Mouse (Mus musculus) cerebellum, postnatal 14 days (tissue): ENCODE data around the gene Lamc1.

Source experiments
- DNase-seq, 2 experiments: peaks; one replicate each; pipeline ENCODE4 v3.0.0; 2021; ENCODE audit warnings: mixed read lengths in 2 of 2

Lamc1 gene

DNA sequence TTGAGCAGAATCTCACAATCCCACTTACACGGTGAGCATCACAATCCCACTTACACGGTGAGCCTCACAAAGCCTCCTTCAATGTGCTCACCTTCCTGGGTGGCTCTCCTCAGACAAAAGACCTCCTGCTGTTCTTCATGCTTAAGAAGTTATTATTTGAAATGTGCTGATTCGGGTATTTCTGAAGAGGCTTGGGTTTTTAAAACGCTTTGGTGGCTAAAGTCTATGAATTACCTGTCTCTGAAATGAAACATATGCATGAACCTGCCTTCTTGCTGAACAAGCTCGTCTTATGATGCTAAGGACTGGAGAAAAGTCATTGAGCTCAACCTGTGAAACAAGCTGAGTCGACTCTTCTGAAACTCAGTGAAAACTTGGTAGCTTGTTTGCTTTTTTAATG is 36.6 kb downstream of the Lamc1 start:
- DNase-seq = no peak

DNA sequence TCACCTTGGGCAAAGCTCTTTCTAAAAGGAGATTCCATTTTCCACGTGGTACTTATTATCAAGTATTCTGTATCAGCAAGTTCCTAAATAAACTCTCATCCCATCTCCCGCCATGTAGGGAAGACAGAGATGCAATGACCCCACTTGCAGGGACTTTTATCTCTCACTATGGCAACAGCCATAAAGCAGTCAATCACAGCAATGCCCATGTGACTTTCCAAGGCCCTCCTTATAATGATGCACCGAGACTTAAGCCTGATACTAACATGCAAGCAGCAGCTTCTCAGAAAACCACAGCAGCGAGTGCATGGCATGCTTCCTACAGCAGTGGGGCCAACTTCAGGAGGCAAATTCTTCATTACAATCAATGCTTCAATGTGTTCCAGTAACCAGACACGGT is 39.7 kb downstream of the Lamc1 start:
- no peak for DNase-seq

DNA sequence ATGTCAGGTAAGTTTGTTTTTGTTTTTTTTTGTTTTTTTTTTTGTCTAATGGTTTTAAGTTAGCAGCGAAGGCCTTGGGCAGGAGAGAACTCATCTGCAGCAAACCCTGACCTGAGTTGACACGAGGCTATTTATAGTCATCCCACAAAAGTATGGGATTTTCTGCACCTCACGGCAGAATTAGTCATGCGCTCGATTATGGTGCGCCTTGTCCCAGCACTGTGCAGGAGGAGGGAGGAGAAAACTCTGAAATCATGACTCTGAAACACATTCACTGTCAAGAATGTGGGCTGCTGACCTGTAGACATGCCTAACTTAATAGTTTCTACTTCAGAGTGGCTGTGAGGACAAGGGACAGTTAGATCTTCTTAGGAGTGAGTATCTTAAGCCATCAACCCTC is 40.4 kb downstream of the Lamc1 start:
- DNase-seq = no peak

DNA sequence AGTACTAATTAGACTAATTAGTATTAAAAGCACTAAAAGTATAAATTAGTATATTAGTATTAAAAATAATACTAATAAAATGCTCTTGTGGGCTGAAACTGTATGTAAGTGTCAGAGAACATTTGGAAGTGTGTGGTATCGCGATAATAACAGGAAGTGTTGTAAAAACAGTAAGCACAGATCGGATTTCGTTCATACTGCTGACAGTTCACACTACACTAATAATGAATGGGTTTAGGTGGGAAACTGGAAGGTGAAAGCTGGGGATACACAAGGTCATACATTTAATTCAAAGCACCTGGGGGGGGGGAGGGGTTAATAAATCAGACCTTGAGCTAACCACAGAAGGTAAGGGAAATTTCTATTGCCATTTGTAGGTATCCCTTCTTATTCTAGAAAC is 41.2 kb downstream of the Lamc1 start:
- DNase-seq = no peak

DNA sequence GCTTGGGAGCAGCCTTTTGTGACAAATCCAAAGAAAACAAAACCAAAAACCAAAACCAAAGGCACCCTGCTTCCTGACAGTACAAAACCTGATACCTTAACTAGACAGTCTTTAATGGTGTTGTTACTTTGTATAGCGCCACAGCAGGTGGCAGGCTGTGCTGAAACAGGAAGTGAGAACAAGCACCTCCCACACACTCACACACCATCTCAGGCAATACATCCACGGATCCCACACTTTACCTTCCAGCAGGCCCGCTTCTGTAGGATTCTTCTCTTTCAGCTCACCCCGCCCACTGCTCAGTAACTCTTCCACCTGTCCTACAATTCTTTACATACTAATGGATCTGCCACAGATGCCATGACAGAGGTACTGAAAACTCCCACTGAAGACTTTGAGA is 44.6 kb downstream of the Lamc1 start:
- DNase-seq = no peak

DNA sequence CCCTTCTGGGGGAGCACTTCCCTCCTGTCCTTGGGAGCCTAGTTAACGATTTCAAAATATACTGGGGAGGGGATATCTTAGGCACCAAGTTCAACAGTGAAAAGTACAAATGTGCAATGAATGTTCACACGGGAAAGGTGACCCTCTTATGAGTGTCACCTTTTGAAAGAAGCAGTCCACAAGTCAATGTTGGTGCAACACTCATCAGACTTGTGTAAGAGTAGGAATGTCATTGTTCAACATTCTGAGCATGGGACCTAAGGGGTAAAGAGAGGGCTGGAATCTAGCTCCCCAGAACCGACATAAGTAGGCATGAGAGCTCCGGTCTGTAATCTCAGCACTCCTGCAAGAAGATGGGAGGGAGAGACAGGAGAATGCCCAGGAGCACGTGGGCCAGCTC is 45.1 kb downstream of the Lamc1 start:
- no peak for DNase-seq

DNA sequence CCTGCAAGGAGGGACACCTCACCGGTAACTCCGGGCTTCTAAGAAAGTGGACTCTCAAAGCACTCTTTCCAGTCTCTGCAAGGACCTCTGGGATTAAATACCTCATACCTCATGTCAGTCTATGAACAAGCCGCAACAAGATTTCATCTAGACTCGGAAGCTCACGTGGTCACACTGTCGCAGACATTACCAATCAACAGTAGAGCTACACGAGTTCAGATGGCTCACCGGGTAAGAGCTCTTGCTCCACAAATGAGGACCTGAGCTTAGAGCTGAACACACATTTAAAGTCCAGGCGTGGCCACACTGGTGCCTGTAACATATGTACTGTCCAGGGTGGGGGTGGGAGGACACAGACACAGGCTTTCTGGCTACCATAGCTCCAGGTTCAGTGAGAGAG is 46.4 kb downstream of the Lamc1 start:
- no peak for DNase-seq

DNA sequence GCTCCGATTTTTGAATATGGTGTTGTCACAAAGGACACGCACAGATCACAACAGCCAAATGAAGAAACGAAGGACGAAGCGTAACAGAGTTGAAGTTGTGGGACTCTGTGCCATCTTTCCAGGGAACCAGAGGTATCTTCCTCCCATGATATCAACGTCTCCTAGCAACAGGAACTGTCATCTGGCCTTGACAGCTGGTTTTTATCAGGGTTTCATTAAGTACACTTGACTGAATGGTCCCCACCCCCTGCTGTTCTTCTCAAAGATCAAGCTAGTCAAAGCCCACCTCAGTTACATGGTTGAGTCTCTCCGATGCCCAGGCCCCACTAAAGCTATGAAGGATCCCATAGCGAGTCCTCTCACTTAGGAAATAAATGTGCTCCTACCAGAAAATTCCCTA is 47.4 kb downstream of the Lamc1 start:
- no peak for DNase-seq

DNA sequence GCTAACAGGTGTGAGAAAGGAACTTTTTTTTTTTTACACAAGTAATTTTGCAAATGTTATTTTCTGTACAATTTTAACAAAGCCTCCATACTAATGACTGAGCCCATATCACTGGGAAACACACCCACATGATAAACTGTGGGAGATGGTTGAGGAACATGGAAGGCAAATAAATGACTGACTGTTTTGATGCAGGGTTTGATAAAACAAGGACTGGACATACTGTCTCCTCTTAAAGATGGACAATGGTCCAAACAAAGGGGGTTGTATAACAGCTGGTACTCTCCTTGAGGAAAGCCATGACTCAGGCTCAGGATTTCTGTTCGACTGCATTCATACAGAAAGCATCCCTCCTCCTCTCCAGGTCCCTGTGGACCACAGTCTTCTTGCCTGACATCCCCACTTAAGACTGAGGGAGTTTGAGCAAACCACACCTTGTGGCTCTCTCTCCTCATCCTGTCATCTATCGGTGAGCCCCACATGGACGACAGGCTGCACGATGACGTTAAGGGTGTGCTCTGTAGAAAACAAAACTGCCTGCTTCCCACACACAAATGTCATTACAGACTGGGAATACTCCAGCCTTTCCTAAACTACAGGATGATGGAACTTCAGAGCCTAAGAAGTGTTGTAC is 50.1 kb downstream of the Lamc1 start:
- no peak for DNase-seq

DNA sequence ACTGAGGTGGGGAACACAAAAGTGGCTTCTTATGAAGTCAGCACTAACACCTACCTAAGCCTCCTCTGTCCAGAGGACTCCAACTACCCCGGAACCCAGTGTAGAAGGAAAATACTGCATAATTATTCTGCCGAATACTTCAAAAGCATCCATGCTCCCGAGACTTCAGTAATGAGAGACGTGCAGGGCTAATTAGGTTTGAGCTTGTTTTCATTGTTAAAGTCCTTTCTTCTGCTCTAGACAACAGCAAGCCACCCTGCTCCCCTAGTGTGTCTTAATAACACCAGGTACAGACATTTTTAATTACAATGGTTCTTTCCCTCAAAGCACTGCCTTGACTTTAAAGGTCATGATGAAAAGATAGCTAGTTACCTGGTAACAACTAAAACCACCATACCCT is 51.1 kb downstream of the Lamc1 start:
- no peak for DNase-seq

DNA sequence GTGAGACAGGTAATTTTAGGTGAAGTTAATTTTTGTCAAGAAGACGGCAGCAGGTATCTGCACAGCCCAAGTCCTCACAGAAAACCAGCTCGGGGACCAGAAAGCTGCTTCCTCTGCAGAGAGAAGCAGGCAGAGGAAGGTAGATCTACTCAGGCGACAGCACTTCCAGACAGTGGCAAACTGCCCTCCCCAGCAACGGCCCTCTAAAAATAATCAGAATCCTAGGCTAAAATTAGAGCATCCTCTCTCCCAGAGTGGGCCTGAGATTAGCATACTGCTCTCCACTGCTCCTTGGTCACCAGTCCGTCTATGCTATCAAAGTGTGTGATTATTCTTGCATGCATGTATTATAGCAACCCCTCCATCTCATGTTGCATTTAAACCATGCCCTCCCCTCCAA is 52.2 kb downstream of the Lamc1 start:
- peak; percentile 38 to 60 for DNase-seq

DNA sequence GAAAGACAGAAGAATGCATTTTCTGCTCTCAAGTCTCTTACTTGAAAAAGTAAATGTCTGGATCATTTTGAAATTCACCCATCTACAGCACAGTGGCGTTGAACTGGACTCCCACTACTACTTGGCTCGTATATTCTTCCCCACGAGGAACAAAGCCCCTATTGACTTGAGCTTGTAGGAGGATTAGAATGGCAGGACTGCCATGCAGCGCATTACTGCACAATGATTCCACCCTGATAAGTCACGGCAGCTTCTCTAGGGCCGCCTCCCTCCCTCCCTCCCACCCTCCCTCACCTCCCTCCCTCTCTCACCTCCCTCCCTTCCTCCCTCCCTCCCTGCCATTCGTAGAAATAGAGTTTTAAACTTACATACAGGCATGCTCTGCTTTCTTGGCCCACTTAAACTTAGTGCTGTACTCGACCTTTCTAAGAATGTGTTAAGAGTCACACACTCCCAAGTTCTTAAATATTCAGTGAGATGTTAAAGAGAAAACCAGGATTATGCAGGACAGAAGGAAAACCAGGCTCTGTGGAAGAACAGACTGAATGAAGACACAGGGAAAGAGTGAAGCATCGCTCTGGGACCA is 54.5 kb downstream of the Lamc1 start:
- no peak for DNase-seq

DNA sequence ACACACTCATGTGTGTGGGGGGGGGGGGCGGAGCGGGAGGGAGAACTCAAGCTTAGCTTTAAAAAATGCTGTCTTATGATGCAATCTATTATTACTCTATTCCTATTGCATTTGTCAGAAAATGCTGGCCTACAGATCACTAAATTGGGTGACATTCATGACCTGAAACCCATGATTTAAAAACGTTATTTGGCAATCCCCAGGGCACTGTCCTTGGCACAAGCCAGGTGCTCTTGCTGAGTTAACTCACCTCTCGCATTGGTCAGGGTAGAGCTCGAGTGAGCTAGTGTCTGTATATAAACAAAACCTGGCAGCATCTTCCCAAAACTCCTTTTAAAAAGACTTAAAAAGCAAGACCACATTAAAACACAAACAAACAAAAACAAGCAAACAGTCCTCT is 57.1 kb downstream of the Lamc1 start:
- no peak for DNase-seq

DNA sequence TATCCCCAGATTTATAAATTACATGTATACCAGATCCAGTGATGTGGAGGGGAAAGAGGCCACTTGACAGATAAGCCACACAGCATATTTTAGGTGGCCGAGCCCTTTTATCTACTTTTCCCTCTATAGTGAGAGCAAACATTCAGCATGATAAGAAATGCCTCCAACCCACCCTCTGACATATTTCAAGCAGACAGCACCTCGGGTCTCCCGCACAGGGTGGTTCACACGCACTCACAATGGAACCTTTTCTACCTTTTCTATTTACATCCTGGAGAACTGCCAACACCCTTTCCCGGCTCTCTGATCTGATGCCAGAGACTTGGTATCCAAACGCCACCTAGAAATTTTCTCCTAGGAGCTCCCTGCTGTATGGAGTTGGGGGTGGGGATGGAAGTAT is 58.0 kb downstream of the Lamc1 start:
- peak; percentile 36 to 59 for DNase-seq

DNA sequence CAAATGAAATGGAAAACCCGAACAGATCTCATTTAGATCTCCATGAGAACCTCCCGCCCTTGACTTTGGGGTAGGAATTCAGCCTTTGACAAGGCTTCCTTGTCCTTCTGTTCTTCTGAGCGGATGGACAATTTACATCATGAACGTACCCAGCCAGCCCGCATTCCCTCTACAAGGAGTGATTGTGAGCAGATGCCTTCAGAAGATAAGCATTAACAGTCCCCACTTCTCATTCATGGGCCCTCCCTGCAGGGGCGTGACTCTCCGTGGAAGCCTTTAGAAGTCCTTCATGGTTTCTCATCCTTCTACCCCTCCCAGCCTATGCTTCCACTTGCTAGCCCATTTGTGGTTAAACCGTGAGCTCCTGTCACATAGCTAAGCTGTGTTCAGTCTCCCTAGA is 58.9 kb downstream of the Lamc1 start:
- DNase-seq = no peak

DNA sequence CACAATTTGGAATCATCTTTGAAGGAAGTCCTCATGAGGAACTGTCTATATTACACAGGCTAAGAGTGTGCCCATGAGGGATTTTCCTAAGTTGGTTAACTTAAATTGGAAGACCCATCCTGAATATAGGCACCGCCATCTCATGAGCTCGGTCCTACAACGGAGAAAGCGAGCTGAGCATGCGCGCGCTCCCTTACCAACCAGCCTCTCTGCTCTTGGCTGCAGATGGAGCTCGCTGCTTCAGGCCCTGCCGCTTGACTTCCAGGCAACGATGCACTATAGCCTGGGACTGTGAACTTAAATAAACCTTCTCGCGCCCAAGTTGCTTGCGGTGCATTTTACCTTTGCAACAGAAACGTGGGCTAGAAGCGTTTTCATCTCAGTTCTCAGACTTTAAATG is 61.8 kb downstream of the Lamc1 start:
- DNase-seq = no peak

DNA sequence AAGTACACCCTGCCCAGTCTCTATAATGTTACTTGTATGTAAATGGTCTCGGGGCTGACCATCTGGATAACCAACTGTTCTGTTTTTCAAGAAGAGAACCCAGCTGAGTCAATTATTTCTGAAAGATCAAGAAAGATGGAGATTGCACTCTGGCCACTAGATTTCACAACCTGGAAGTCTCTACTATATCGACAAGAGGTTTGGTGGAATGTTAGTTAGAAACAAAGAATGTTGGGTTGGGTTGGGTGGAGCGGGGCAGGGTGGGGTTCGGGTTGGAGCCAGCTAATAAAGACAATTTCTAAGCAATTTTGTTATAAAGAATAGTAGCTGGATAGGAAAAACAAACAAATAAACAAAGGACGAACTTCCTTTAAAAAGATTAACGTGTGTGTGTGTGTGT is 62.9 kb downstream of the Lamc1 start:
- no peak for DNase-seq

DNA sequence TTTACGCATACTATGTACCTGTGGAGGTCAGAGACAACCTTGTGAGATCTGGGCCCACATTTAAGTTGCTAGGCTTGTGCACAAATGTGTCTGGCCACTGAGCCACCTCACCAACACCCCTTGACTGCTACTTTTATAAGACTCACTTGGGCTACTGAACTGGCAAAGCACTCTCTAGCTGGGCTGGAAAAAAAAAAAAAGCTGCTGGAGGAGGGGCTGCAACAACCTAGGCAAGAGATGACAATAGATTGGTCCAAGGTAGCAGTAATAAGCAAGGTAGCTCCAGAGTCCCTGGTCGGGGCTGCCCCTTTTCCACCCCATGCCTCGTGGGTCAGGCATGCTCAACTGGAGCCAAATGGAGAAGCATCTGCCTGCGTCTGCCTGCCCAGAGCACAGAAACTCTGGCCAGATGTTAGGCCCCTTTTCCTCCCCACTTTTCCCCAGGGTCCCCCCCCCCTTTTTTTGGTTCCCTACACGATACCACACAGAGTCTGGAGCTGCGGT is 63.7 kb downstream of the Lamc1 start:
- no peak for DNase-seq

DNA sequence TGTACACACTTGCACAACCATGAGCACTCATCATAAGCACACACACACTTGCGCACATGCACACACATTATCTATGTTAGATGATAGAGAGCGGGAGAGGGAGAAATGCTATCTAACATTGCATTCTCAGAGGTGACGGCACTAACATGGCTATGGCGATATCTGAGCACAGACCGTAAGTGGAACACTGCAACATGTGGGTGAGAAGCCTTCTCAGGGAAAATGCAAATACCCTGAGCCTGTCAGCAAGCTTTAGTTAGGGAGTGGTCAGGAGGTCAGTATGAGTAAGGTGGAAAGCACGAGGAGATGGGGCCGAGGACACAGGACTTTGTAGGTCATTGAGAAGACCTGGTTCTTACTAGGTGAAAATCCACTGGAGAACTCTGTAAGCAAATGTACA is 64.3 kb downstream of the Lamc1 start:
- DNase-seq = no peak

DNA sequence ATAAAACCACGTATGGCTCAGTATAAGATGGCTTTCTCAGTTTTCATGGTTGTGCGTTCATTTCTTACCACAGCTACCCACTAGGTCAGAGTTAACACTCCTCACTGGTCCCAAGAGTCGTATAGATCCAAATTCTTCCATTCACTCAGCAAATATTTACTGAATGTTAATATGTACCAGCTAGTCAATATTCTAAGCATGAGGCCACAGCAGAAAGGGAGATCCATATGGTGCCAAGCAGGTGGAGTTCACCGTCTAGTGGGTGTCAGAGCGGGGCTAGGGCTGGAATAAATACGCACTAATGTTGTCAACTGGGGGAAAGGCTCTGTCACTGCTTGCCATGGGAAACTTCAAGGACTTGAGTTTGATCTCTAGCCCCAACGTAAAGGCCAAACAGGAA is 64.9 kb downstream of the Lamc1 start:
- DNase-seq = no peak

DNA sequence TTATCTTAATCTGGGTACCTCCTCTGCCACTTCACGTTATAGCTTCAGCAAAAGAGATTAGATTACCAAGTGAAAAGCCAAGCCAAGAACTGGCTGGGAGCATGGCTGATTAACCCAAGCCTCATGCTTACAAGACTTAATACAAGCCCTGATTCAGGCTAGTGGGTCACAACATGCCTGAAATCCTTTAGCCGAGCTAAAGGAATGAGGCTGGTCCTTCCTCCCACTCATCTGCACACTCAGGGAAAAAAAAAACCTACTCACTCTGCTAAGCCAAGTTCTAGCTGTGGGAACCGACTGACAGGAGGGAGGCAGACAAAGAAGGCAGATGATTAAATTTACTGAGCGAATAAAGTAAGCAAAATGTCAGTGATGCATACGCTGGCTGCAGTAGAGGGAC is 65.7 kb downstream of the Lamc1 start:
- peak in 1 of 2 experiments; percentile 20 for DNase-seq

DNA sequence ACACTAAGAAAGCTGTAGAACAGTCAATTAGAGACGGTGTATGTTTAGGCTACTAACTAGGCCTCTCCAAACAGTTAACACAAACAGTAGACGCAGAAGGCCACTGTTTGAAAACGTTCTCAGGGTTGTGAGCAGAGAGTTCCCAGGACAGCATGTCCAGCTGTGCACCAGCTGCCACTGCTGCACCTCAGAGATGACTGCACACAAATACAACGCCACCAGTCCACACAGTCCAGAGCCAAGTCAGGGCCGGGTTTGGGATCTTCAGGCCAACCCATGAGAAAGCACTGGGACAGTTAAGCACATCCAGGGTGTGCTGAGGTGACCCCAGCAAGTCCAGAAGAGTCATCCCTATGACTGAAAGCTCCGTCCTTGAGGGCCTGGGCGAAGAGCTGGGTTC is 67.0 kb downstream of the Lamc1 start:
- DNase-seq = no peak

DNA sequence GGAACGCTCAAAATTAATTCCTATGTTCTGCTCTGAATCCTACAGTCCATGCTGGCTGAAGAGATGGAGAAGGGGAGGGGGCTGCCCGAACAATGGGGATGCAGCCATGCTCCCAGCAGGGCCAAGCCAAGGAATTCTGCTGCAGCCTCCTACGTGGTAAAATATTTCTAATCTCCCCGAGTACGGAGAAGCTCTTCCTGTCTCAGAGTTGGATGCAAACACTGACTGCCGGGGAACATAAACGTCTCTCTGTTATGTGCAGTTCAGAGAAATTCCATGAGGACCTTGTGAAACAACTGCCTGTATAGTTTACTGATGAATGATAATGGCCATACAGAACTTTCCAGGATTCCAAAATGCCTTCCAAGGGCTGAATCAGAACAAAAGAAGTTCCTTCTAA is 67.5 kb downstream of the Lamc1 start:
- peak; percentile 16 to 32 for DNase-seq

DNA sequence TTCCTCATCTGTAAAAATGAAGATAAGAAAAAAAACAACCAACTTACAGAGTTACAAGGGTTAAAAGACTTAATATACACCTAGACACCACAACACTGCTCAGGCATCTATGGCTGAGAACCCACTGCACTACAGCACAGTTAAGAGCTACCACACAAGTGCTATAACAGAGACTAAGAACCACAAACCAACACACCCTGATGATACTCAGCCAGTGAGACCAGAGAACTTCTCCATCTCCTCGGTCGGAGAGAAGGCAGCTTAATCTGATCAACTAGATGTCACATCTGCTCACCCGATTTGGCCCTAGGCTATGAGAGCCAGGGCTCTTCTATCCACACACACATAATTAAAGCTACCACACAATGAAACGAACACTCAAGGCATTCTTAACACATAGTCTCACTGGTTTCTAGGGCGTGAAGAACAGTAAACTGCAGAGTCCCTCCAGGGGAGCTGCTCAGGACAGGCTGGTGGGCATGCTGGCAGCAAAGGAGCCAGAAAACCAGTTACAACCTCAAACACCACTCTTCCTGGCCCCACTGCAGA is 72.8 kb downstream of the Lamc1 start:
- DNase-seq = no peak
